Mouse (Mus musculus) embryonic stem cell, embryonic (primary cell): Measurements from ENCODE around the gene M6pr.
"Not testable (repeated sequence)": the region's sequence is repeated elsewhere in the genome, so short reads cannot be mapped to it uniquely, and the experiment has no call there.

ENCODE experiments used
- CTCF ChIA-PET, 4 experiments: fragments of 300-600 bp in 2 of 4; fragments of 350-600 bp in 2 of 4; sonication (Branson Sonifier 250); formaldehyde crosslinking; loops; one replicate each; lab custom pipeline; 2022; ENCODE audit warnings: inconsistent platforms in 2 of 4; lab: Charles Lee
- POLR2A ChIA-PET, 4 experiments: fragments of 300-600 bp in 2 of 4; fragments of 350-600 bp in 2 of 4; sonication (Branson Sonifier 250); formaldehyde crosslinking; loops; one replicate each; lab custom pipeline; 2022; ENCODE audit warnings: antibody characterized with exemption in 4 of 4, inconsistent platforms in 1 of 4; lab: Charles Lee

Gene M6pr

DNA sequence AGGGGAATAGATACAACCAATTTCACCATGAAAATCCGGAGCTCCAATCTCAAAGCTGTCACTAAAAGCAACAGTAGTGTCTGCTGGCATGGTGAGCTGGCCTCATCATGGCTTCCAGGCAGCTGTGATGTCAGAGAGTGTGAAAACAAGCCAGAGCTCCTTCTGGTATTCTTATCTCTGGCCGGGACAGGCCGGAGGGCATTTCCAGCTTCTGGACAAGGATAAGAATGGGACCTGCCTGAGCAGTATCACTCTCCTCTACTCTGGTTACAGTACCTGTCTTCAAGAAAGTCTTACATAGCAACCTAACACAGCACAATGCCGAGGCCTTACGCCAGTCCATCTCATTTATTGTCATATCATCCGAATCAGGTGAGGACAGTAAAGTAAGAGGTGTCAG, 37.2 kb downstream of the M6pr start:
- POLR2A ChIA-PET, result interaction anchor here in 3 of 4 experiments (0.6 to 12.5 kb wide), 29 partner anchors 8 to 420 kb away, joined by 3 to 328 read pairs (median 4); partner anchors contain the start of genes Gdf3 (in 2 of the 3), Dppa3 (in 1 of the 3) and M6pr (in 1 of the 3)
- CTCF ChIA-PET, result interaction anchor here in 1 of 4 experiments (0.7 kb wide), 1 partner anchor 70 kb away, joined by 13 read pairs; no protein-coding TSS in a partner anchor

- CTCF ChIA-PET, result no interaction called here
- POLR2A ChIA-PET, result interaction anchor here in 3 of 4 experiments (0.8 to 12.5 kb wide), 14 partner anchors 10 to 424 kb away, joined by 3 to 328 read pairs (median 6); partner anchors contain the start of gene Gdf3 (in 1 of the 3)
Observed at GRCm38 (mm10) chr6:122346399-122346798, 37.9 kb downstream of the M6pr start.

GRCm38 (mm10) chr6:122347326-122347725, 38.8 kb downstream of the M6pr start:
- CTCF ChIA-PET, result not testable (repeated sequence)
- POLR2A ChIA-PET, result interaction anchor here in 3 of 4 experiments (0.6 to 12.5 kb wide), 12 partner anchors 9 to 261 kb away, joined by 3 to 328 read pairs (median 6); partner anchors contain the start of genes Gdf3 (in 1 of the 3) and M6pr (in 1 of the 3)

DNA sequence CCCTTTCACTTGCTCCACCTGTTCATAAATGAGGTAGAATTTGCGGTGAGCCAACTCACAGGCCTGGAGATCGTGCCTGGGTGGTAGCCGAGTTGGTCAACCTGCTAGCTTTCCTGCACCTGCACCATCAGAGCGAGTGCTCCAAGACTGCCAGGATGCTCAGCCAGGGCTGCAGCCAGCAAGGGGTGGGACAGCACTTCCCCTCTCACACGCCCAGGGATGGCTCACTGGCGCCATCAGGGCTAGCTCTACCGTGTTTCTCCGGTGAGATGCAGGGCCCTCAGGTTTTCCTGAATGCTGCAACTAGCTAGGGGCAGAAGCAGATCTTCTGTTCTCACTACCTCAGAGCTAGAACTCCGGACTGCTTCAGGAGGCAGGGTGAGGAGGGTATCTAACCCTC, 47.4 kb downstream of the M6pr start:
- POLR2A ChIA-PET, result interaction anchor here (0.5 to 6.2 kb wide), 20 partner anchors 9 to 250 kb away, joined by 3 to 72 read pairs (median 4); partner anchors contain the start of gene Phc1 (in 4 of the 4)
- CTCF ChIA-PET, result interaction anchor here in 1 of 4 experiments (1.4 kb wide), 1 partner anchor 46 kb away, joined by 3 read pairs; no protein-coding TSS in a partner anchor

DNA sequence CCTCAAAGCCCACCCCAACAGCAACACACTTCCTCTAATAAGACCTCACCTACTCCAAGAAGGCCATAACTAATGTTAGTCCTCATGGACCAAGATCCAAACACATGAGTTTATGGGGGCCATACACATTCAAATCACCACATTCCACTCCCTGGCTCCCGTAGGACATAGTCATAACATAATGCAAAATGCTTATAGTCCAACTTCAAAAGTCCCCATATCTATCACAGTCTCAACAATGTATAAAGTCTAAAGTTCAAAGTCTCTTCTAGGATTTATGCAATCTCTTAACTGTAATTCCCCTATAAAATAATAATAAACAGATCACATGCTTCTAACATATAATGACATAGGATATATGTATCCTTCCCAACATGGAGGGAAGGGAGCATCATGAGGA, 48.6 kb downstream of the M6pr start:
- CTCF ChIA-PET, result no interaction called here
- POLR2A ChIA-PET, result interaction anchor here (0.6 to 6.2 kb wide), 7 partner anchors 10 to 16 kb away, joined by 3 to 72 read pairs (median 6); partner anchors contain the start of gene Phc1 (in 3 of the 4)

- POLR2A ChIA-PET, result interaction anchor here (0.6 to 8.4 kb wide), 15 partner anchors 15 to 981 kb away, joined by 3 to 178 read pairs (median 5); partner anchors contain the start of genes Phc1 (in 4 of the 4) and Gdf3 (in 1 of the 4)
- CTCF ChIA-PET, result no interaction called here
Observed at GRCm38 (mm10) chr6:122365706-122366105, 57.2 kb downstream of the M6pr start.

DNA sequence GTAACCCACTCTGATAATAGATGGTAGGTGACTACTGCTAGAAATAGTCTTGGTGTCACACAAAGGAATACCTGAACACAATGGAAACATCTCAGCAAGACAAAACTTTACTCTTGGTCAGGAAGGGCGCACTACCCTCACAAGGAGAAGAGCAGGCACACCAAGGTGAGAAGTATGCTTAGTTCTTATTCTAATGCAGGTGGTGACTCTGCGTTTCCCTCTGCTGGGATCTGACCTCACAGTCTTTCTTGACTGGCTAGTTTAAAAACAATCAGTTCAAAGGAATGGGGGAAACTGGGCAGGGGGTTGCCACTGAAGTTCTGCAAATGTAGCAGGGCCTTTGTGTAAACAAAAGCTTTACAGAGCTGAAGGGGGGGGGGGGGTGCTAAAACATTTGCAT, 57.8 kb downstream of the M6pr start:
- CTCF ChIA-PET, result interaction anchor here in 3 of 4 experiments (0.6 to 1.2 kb wide), 4 partner anchors 15 to 1426 kb away, joined by 3 to 4 read pairs (median 3); no protein-coding TSS in a partner anchor
- POLR2A ChIA-PET, result interaction anchor here (0.6 to 8.4 kb wide), 23 partner anchors 10 to 982 kb away, joined by 3 to 178 read pairs (median 5); partner anchors contain the start of genes Phc1 (in 4 of the 4) and Gdf3 (in 1 of the 4)

DNA sequence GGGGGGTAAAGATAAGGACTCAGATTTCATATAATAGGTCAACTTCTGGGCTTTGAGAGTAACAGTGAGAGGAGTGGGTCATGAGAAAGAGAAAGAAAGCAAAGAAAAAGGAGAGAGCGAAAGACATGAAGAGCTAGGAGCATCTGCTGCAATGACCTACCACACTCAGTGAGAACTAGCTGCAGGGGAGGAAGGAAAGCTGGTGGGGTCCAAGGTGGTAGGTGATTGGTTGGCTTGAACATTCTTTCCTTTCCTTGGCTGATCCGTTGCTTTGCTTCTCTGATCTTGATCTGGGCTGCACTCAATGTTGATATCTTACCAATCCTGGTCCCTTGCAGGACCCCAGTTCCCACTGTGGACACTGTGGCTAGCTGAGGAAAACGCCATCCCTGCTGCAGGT, 58.5 kb downstream of the M6pr start:
- CTCF ChIA-PET, result interaction anchor here (0.5 to 1.2 kb wide), 4 partner anchors 14 to 63 kb away, joined by 3 to 5 read pairs (median 4); partner anchors contain the start of gene Phc1 (in 1 of the 4)
- POLR2A ChIA-PET, result interaction anchor here in 3 of 4 experiments (0.6 to 8.4 kb wide), 24 partner anchors 10 to 1992 kb away, joined by 3 to 178 read pairs (median 5); partner anchors contain the start of genes Phc1 (in 3 of the 3), Gdf3 (in 1 of the 3) and M6pr (in 1 of the 3)
